Mouse (Mus musculus): ENCODE results near the gene Lif. TPM values are rescaled to one million over a fixed set of nuclear protein-coding genes. Genes with fewer than 3 reads are reported as not detected.

The Lif gene
- total RNA-seq, 1 experiment from 2014 or later = 0.09 TPM

Other genes with a start within 250 kb of the Lif start
- gene Sec14l4, start 226.1 kb upstream of the Lif start, total RNA-seq (2021) = 5.8 and 7.7 TPM in 2 replicates
- not detected in 2 replicates for gene Sec14l3, start 192.7 kb upstream of the Lif start, total RNA-seq (2021)
- 14.5 and 21.9 TPM in 2 replicates for gene Mtfp1, start 162.1 kb upstream of the Lif start, total RNA-seq (2021)
- gene Sec14l2, start 134.1 kb upstream of the Lif start, total RNA-seq (2021) = 1.8 and 4.1 TPM in 2 replicates
- 26.1 and 31.6 TPM in 2 replicates for gene Rnf215, start 122.4 kb upstream of the Lif start, total RNA-seq (2021)
- gene Ccdc157, start 97.3 kb upstream of the Lif start, total RNA-seq (2021) = 11.8 and 14.0 TPM in 2 replicates
- gene Sf3a1, start 97.2 kb upstream of the Lif start, total RNA-seq (2021) = 42.1 and 45.6 TPM in 2 replicates
- gene Tbc1d10a, start 70.8 kb upstream of the Lif start, total RNA-seq (2021) = 15.6 and 15.8 TPM in 2 replicates
- gene Castor1, start 39.3 kb upstream of the Lif start, total RNA-seq (2021) = 3.0 and 4.1 TPM in 2 replicates
- not detected in 2 replicates for gene Osm, start 21.1 kb upstream of the Lif start, total RNA-seq (2021)
- gene Hormad2, start 183.5 kb downstream of the Lif start, total RNA-seq (2021) = 0.95 and 1.6 TPM in 2 replicates